Mouse (Mus musculus) small intestine, adult 2 months (tissue): ENCODE measurements around the gene Ooep.

Experiments
- CTCF ChIP-seq: fragments of 200-500 bp; IDR thresholded peaks from 2 replicates; pipeline ENCODE4 v1.5.1; 2012; ENCODE audit warnings: low read depth, mild to moderate bottlenecking, control low read depth, inconsistent platforms, low read length, moderate library complexity, mixed read lengths; ENCODE audit not compliant: insufficient replicate concordance, insufficient read length; ENCODE audit errors: extremely low read depth
- POLR2A ChIP-seq: fragments of 200-500 bp; IDR thresholded peaks from 2 replicates; pipeline ENCODE4 v1.6.1; 2012; ENCODE audit warnings: low read depth, mild to moderate bottlenecking, control low read depth, inconsistent platforms, low read length, moderate library complexity

GRCm38 (mm10) chr9:78364701-78365100 is 13.8 kb downstream of the Ooep start:
- TF ChIP-seq POLR2A (no peak), CTCF (no peak)
